Mouse (Mus musculus) retina, adult 2 months (tissue): Measurements from ENCODE around the gene Eps8l2.

Experiments
- DNase-seq: peaks from one replicate; pipeline ENCODE4 v3.0.0-alpha.2; 2012; ENCODE audit warnings: low read depth, low spot score

Eps8l2 gene

DNA sequence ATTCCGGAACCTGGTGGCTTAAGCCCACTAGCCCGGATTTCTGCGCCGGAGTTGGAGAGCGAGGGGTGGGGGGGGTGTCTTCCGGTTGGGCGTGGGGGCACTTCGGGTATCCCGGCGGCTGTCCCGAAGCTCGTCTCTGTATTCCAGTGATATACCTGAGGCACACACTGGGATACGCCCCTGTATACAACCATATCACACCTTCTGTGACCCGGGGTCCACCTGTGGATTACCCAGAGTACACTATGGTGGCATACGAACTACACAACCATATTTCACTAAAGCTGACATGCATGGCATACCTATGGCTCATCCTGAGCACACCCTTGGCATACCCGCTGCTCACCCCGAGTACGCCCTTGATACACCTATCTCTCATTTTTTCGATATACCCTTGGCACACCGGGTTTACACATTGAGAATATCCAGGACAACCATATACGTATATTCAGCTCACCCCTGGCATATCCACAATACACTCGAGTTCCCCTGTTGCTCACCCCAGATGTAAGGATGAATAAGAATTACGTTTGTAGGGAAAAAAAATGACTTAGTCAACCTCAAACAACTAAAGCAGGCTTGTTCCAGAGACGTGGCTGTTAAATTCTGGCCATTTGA lies 10.2 kb upstream of the Eps8l2 start:
- no peak for DNase-seq

- DNase-seq, result no peak
Observed at GRCm38 (mm10) chr7:141330706-141331105, 8.0 kb upstream of the Eps8l2 start.

DNA sequence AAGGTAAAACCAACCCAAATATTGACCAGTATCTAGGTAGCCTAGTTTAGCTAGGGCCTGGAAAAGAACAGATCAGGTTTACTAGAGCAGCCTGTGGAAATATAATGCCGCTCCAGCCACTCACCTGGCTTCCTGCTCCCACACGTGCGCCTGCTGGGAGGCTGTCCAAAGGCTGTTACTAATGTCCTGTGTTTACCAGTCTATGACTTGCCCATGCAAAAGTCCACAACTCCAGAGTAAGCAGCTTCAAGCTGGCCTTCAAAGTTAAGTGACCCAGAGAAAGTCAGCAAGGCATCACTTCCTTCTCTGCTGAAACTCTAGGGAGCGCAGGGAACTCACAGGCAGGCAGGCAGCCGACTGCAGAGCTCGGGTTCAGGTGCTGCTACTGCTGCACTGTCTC lies 6.7 kb upstream of the Eps8l2 start:
- DNase-seq, result no peak

GRCm38 (mm10) chr7:141335044-141335579 lies 3.6 kb upstream of the Eps8l2 start:
- DNase-seq, result no peak

- no peak for DNase-seq
Observed at GRCm38 (mm10) chr7:141335682-141336081, 3.0 kb upstream of the Eps8l2 start.

GRCm38 (mm10) chr7:141336296-141336695 lies 2.4 kb upstream of the Eps8l2 start:
- no peak for DNase-seq

GRCm38 (mm10) chr7:141337716-141338416 lies 814 bp upstream of the Eps8l2 start:
- DNase-seq, result no peak

GRCm38 (mm10) chr7:141339215-141339920 lies 688 bp downstream of the Eps8l2 start:
- DNase-seq, result no peak

- no peak for DNase-seq
Observed at GRCm38 (mm10) chr7:141340023-141340422, 1.3 kb downstream of the Eps8l2 start.

- DNase-seq, result no peak
Observed at GRCm38 (mm10) chr7:141340476-141340875, 1.8 kb downstream of the Eps8l2 start.

GRCm38 (mm10) chr7:141341689-141342226 lies 3.1 kb downstream of the Eps8l2 start:
- DNase-seq, result no peak

- DNase-seq, result no peak
Observed at GRCm38 (mm10) chr7:141343230-141343629, 4.5 kb downstream of the Eps8l2 start.

DNA sequence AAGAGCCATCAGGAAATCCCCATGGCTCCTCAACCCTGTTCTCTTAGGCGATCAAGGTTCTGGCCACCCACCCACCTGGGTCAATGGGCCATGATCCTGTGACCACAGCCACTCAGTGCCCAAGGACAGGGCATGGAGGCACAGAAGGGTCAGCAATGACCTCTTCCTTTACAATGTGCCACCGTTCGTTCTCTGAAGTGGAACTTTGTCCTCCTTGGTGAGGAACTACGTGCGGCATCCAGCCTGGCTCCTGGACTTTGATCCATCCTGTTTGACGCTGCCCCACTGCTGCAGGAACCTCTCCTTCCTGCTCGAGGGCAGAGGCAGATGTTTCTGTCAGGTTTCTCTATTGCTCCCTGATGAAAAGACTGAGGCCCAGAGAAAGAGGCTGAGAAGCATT lies 5.0 kb downstream of the Eps8l2 start:
- no peak for DNase-seq

- DNase-seq, result no peak
Observed at GRCm38 (mm10) chr7:141344787-141345186, 6.1 kb downstream of the Eps8l2 start.

DNA sequence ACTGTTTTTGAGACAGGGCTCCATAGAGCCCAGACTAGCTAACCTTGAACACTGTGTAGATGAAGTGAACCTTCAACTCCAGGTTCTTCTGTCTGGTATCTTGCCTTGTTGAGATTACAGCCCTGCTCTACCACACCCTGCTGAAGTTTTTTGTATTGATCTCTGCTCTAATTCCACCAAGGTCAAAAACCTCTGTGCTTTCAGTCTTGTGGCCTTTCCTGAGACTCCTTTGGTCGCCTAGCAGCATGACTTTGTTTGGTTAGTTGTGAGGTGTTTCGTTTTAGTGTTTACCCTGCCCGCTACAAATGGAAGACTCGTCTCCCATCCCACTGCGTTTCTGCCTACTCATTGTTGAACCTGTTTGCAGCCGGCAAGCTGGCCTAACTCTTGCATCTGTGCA lies 12.4 kb downstream of the Eps8l2 start:
- no peak for DNase-seq

GRCm38 (mm10) chr7:141355051-141355450 lies 16.4 kb downstream of the Eps8l2 start:
- DNase-seq, result no peak

DNA sequence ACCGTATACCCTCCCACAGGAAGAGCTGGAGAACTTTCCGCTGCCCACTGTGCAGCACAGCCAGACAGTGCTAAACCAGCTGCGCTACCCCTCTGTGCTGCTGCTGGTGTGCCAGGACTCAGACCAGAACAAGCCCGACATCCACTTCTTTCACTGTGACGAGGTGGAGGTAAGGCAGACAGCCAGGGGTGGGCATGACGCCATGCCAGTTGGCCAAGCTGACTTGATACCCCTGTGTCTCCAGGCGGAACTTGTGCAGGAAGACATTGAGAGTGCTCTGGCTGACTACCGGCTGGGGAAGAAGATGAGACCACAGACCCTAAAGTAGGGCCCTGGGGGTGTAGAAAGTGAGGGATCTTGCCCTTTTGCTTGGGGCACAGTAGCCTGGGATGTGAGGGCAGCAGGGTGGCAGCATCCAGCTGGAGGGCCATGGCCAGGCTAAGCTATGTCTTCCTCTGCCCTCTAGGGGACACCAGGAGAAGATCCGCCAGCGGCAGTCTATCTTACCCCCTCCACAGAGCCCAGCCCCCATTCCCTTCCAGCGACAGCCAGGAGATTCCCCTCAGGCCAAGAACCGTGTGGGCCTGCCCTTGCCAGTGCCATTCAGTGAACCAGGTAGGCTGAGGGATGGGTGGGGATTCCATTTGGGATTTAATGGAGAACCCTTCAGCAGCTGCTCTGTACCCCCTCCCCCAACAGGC lies 17.1 kb downstream of the Eps8l2 start:
- no peak for DNase-seq

- DNase-seq, result no peak
Observed at GRCm38 (mm10) chr7:141356971-141357370, 18.3 kb downstream of the Eps8l2 start.

DNA sequence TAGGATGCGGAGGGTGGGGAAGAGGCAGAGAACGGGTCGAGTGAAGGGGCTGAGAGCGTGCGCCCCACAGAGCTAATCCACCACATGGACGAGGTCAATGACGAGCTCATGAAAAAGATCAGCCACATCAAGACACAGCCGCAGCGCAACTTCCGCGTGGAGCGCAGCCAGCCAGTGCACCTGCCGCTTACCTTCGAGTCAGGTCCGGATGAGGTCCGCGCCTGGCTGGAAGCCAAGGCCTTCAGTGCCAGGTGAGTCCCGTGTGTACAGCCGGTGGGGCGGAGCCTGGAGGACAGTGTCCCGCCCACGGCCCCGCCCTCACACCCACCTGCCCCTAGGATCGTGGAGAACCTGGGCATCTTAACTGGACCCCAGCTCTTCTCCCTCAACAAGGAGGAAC lies 22.8 kb downstream of the Eps8l2 start:
- DNase-seq, result no peak

DNA sequence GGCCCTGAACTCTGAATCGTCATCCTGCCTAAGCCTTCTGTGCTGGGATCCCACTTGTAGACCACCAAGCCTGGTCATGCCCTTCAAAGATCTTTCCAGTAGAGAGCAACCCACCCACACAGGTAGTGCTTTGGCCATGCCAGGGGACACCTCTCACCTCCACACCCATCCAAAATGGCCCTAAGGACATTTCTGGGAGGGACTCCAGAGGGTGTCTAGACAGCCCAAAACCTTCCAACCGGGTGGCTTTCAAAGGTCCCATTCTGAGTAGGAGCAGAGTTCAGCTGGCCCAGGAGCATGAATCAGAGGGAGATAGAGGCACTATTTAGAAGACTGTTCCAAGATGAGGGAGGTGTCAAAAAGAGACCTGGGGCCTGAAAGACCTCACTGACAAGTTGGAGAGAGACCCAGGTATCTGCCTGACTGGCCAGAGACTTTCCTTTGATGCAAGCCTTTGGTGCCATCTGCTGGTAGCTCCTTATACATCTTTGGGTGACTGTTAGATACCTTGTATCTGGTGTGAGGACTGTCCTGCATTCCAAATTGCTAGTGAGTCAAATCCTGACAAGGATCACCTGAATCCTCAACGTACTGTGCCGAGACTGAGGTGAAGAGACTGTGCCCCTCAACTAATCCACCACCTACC lies 24.5 kb downstream of the Eps8l2 start:
- peak; percentile 60 for DNase-seq

GRCm38 (mm10) chr7:141363752-141364125 lies 25.1 kb downstream of the Eps8l2 start:
- DNase-seq, result no peak
